Mouse (Mus musculus): ENCODE measurements around the gene Akr1b3. TPM values are rescaled to one million over a fixed set of nuclear protein-coding genes. Genes with fewer than 3 reads are reported as not detected.

Akr1b3 gene
- polyA plus RNA-seq (2014; fragmentation: Illumina TruSeq; extraction: RNeasy Lipid Tissue Mini Kit (QIAGEN cat#74804); ENCODE audit: insufficient read depth, low read depth, low replicate concordance), result 138 TPM

DNA sequence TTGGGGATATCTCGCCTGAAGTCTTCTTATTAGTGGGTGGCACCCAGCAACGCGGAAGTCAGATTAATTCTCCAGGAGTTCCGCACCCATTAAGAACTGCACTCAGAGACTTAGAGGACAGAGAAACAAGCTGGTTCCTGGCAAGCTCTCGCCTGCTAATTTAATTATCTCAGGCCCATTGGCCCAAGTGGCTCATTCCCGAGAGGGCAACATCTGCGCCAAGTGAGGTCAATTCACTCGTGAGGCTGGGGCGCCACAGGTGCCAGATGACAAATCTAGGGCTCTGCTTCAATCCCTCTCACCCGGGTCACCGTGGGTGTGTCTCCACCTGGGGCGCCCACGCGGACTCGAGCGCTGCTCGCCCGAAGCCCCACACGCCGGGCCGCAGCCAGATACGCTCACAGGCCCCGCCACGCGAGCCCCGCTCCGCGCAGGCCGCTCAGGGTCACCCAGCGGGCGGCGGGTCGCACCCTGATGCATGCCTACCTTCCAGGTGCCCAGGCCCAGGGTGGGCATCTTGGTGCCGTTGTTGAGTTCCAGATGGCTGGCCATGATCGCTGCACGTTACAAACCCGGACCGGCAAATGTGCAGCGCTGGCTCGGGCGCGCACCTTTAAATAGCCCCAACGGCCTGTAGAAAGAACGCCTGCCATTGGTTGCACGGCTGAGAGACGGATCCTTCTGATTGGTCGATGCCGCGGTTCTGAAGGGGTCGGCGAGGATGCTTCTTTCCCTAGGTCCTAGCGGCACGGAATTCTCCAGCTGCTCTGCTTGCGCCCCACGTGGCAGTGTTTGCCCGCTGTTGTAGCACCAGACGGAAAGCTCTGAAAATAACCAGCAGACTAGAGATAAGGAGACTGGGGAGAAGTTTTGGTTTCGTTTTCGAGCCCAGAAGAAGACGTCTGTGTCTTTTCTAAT is at the start of gene Akr1b3:
Gene Akr1b3 (minus strand): TSS at position 625 of the 918 bp plus-strand sequence.

DNA sequence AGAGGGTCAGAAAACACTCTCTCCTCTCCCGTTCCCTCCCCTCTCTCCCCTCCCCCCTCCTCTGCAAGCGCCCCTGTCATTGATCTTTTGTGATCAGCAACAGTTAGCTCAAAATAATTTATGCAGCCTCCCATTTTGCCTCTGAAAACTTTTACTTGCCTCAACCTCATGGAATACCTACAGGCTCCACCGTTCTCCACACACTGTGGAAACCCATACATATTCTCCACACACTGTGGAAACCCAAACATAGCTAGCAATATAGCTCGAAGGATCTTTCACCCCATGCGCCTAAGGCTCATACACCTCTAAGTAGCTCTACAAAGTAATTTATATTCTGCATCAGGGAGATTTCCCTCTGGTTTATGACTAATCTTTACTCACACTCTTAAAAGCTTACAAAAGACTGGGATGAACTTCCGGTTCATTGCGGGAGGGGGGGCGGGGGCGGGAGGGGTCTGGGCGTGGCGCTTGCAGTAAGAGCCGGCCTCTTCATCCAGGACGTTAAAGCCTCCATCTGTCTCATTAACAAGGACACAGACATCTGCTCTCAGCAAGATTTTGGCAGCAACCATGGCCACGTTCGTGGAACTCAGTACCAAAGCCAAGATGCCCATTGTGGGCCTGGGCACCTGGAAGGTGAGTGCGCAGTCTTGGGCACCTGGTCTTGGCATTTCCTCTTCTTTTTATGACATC is 36.5 kb upstream of the Akr1b3 start, which contains the start of gene Akr1b8:
Gene Akr1b8 (plus strand): TSS at position 462 of the 696 bp plus-strand sequence.

Other genes with a start within 250 kb of the Akr1b3 start
- gene Slc35b4, start 140.4 kb downstream of the Akr1b3 start, polyA plus RNA-seq (2014; fragmentation: Illumina TruSeq; extraction: RNeasy Lipid Tissue Mini Kit (QIAGEN cat#74804); ENCODE audit: insufficient read depth, low read depth, low replicate concordance), result 9.0 TPM
- 19.1 TPM for gene Akr1b8, start 36.6 kb upstream of the Akr1b3 start, polyA plus RNA-seq (2014; fragmentation: Illumina TruSeq; extraction: RNeasy Lipid Tissue Mini Kit (QIAGEN cat#74804); ENCODE audit: insufficient read depth, low read depth, low replicate concordance)
- 18.9 TPM for gene Akr1b10, start 66.7 kb upstream of the Akr1b3 start, polyA plus RNA-seq (2014; fragmentation: Illumina TruSeq; extraction: RNeasy Lipid Tissue Mini Kit (QIAGEN cat#74804); ENCODE audit: insufficient read depth, low read depth, low replicate concordance)
- 2.4 TPM for gene Akr1b7, start 94.9 kb upstream of the Akr1b3 start, polyA plus RNA-seq (2014; fragmentation: Illumina TruSeq; extraction: RNeasy Lipid Tissue Mini Kit (QIAGEN cat#74804); ENCODE audit: insufficient read depth, low read depth, low replicate concordance)
- gene Bpgm, start 158.7 kb upstream of the Akr1b3 start, polyA plus RNA-seq (2014; fragmentation: Illumina TruSeq; extraction: RNeasy Lipid Tissue Mini Kit (QIAGEN cat#74804); ENCODE audit: insufficient read depth, low read depth, low replicate concordance), result 43.6 TPM